Mouse (Mus musculus) heart, adult 18-20 months (tissue): ENCODE results near the gene Cald1. TPM values are rescaled to one million over a fixed set of nuclear protein-coding genes. Genes with fewer than 3 reads are reported as not detected.

Experiments
- DNase-seq, 2 experiments: peaks; one replicate each; pipeline ENCODE4 v3.0.0; 2021 to 2022; ENCODE audit warnings: mixed read lengths in 1 of 2
- total RNA-seq, 2 experiments: library from RNA; stranded (reverse); gene quantifications; 2 replicates each; pipeline ENCODE4 v1.2.3; 2021

The Cald1 gene
- total RNA-seq, 2 experiments from 2014 or later: 48.0 to 48.9 TPM

DNA sequence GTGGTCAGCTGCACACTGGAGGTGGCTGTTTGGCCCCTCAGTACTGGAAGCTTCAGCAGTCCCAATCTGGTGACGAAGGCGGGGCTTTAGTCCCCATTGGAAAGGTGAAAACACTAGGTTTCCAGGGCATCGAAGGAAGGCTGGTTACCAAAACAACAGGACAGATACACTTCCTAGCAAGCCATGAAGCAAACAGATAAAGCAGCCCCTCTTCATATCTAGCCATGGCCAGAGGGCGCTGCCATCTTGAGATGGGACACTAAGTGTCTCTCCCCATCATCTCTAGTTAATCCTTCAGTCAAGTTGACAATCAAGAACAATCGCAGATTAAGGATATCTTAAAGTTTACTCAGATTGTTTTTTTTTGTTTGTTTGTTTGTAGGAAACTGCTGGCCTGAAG lies 167.4 kb downstream of the Cald1 start:
- no peak for DNase-seq

DNA sequence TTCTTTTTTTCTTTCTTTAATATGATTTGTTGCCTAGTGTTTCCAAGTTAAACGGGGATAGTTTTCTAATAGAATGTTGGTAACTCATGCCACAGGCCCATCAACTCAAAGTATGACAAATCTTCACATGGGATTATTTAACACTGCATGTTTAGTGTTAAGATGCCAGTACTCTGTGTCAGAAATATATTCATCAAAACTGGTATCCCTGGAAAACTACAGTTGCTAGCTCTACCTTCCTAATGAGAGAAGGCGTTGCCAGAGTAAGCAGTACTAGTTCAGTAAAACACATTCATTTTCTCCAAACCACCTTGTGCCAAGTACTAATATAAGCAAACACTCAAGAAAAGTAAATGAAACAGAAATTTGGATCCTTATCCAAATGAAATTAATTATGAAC lies 171.7 kb downstream of the Cald1 start:
- DNase-seq: no peak

DNA sequence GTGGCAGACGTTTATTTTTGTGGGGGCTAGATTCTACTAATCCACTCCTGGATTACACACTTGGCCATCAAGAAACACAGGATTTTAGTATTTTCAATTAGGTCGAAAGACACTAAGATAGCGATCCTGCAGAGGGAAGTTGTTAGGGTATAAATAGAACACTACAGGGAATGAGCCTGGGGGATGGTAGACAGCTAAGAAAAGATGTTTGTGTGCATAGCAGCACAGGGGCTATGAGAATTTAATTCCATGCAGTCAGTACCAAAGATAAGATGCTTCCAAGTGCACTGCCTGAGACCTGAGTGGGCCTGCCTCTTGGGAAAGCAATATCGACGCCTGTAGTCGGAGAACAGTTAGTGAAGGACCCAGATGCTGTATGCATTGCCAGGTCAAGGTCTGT lies 172.2 kb downstream of the Cald1 start:
- DNase-seq: no peak

DNA sequence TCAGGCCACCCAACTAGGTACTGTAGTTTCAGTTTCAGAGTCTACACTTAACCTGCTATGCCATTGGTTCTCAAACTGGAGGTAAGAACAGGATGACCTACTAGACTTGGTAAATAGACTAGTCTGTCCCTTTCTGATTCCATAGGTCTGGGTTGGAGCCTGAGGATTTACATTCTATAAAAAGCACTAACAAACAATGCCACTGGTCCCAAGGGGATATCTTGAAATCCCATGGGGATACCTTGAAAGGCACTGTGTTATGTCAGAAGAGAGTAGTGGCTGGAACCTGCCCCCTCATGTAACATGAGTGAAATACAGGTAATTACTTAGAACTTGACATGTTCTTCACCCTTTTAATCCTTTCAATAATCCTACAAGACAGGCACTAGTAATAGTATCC lies 178.1 kb downstream of the Cald1 start:
- DNase-seq: no peak

DNA sequence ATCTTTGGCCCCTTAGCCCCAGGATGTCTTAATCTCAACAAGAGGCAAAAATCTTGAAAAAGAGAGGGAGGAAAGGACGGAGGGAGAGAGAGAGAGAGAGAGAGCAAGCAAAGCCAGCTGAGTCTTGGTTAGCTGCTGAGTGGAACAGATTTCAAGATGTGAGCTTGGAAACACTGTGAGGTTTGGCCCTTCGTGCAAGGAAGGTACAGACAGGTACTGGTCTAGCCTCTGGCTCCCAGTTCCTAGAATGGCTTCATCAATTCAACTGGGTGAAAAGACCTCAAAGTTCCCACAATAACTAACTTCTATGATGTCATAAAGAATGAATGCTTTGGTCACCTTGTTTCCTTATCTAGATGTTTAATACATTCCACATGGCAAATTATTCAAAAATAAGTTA lies 178.8 kb downstream of the Cald1 start:
- DNase-seq: no peak

DNA sequence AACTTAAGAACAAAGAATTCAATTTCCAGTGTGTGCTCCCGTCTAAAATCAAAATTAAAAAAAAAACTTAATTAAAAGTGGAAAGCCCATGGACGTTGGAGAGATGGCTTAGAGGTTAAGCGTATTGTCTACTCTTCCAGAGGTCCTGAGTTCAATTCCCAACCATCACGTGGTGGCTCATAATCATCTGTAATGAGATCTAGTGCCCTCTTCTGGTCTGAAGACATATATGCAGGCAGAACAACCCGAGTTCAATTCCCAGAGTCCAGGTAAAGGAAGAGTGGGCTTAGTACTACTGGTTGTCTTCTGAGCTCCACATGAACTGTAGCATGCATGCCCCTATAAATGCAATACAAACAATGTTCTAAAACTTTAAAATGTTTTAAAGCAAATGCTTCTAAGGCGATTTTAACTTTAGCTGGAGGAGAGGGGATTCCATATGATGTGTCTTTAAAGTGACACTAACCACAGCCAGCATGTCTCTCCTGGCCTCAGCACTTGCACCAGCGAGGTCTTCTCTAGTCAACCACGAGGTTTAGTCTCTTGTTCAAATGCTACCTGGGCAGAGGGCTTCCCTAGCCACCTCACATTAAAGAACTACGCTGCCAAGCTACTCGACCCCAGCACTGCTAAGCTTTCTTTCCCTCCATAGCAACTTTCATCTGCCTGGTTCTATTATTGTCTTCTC lies 179.8 kb downstream of the Cald1 start:
- no peak for DNase-seq

DNA sequence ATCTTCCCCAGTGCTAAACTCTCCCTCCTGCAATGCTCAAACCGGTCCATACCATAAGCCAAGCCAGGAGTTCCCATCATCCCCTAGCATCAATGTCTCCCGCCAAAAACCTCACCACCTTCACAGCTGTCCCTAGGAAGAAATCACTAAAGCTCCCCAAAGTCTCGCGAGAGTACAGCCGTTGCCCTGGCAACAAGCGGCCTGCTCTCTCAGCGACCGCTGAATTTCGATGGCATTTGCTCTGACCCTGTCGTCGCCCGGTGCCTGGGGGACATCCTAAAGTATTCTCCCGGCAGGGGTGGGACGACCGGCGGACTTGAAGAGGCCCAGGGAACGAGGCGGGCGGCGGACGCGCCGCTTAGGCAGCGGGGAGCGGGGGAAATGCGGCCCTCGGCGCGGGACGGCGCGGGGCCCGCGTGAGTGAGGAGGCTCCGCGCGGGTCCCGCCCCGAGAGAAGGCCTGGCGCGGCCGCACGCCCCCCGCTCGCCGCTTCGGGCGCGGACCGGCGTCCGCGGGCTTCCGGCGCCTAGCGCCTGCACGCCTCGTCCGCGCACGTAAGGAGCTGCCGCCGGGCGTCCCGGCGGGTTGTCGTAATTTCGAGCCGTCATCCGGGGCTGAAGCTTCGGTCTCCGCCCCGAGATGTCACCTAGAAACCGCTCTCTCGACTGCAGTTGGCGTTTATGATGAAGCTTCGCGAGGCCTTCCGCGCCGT lies 182.1 kb downstream of the Cald1 start, which contains the start of gene Agbl3:
TSS of gene Agbl3 (plus strand) at position 202 of the 712 bp plus-strand sequence.
- peak; percentile 95 to 99 for DNase-seq

DNA sequence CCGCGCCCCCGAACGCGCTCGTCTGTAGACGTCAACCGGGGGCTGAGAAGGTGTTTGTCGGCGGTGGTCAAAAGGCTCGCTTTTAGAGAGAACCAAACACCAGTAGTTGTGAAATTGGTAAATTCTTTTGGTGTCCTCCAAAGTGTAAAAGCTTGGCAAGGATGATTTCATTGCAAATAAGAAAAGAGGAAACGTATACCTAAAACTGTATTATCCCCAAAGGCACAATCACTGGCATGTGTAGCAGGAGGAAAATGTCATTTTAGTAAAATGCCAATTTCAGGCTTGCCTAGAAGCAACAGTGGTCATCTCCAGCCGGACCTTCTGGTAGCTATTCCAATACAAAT lies 182.6 kb downstream of the Cald1 start:
- DNase-seq: no peak

DNA sequence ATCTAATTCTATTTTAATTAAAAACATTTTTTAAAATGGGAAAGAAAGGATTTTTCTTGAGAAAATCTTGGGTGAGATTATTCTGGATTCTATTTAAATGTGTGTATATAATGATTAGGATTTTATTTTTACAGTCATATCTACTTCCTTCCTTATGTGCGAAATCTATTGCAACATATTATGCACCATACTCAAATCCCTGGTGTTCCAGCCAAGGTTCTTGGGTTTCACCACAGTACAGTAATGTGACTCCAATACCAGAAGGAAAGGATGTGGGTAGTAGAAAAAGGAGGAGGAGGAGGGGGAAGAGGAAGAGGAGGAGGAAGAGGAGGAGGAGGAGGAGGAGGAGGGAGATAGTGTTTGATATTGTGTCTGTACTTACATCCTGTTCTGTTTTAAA lies 184.2 kb downstream of the Cald1 start:
- no peak for DNase-seq

DNA sequence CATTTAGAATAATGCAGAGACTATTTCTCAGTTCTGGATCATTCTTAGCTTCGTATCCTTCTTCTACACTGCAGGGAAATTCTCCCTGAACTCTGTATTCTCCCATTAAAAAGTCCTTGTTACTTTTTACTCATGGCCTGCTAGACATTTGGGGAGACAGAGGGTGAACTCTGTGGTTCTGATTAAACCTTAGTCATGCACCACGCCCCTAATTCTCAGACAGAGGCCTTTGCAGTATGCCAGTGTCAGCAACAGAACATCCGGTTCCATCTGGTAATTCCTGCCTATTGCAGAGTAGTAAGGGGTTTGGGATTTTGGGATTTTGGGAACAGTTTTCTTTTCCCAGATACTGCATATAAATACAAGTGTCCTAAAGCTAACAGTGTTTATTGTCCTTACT lies 198.6 kb downstream of the Cald1 start:
- DNase-seq: peak in 1 of 2 experiments; percentile 43

DNA sequence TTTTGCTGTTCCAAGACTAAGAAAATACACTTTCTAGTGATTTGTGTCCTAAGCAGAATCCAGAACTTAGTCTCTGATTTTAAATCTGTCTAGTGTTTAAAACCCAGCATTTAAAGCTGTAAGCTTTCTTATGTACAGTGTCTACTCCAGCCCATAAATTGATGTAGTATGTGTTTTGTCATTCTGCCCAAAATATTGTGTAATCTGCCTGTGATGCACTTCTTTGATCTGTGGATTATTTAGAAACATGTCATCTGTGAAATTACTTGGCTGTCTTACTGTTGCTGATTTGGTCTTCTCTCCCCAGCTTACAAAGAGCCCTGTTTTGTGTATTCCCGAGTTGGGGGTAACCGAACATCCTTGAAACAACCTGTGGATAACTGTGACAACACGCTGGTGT lies 199.6 kb downstream of the Cald1 start:
- DNase-seq: no peak

DNA sequence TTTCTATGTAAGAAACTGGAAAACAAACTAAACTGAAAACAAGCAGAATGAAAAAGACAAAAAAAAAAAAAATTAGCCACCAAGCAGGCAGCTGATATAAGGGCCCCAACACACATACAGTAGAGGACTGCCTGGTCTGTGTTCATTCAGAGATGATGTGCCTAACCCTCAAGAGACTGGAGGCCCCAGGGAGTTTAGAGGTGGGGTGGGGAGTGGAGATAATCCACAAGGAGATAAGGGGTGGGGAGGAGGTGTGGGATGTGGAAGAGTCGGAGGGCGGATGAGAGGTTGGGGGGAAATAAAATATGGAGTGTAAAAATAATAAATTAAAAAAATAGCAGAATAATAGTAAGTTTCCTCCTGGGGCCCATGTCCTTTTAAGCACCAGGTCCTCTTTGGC lies 207.3 kb downstream of the Cald1 start:
- DNase-seq: no peak

DNA sequence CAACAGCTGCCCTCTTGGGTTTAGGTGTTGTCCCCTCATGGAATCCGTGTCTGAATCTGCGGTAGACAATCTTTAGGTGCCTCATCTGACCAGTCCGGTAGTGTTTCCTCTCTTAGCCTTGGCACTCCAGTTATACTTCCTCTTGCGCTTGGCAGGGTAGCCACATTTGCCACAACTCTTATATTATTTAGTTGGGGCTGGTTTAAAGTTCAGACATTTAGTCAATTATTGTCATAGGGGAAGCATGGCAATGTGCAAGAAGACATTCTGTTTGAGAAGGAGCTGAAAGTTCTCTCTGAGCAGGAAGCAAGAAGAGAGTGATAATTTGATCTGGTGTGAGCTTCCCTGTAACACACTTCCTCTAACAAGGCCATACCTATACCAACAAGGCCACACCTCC lies 212.4 kb downstream of the Cald1 start:
- no peak for DNase-seq

DNA sequence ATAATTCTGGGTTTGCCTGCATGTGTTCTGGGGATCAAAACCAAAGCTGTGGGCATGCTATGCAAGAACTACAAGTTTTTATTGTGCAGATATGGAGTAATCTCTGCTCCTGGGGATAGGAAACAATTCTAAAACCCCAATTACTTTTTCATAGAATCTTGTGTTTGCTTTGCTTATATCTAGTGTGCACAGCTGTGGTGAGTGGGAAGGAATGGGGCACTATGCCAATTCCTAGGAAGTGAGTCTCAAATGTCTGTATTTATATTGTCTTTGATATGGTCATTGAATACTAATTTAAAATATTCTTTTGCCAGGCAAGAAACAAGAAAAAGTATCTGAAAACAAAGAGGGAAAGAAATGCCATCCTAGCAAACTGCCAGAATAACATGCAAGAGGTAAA lies 226.1 kb downstream of the Cald1 start:
- DNase-seq: no peak

Other genes starting within 250 kb of the Cald1 start
- 1 to 10 TPM; 3.1 to 5.0 TPM for gene Akr1b8, start 244.4 kb upstream of the Cald1 start, total RNA-seq
- 10 to 100 TPM; 60.9 to 62.9 TPM for gene Akr1b10, start 214.3 kb upstream of the Cald1 start, total RNA-seq
- not detected for gene Akr1b7, start 186.2 kb upstream of the Cald1 start, total RNA-seq
- 10 to 100 TPM; 43.9 to 47.8 TPM for gene Bpgm, start 122.3 kb upstream of the Cald1 start, total RNA-seq
- gene Agbl3, start 181.9 kb downstream of the Cald1 start, total RNA-seq: 1 to 10 TPM; 4.2 to 4.9 TPM